Mouse (Mus musculus): Measurements from ENCODE around the gene Cnot11.

DNA sequence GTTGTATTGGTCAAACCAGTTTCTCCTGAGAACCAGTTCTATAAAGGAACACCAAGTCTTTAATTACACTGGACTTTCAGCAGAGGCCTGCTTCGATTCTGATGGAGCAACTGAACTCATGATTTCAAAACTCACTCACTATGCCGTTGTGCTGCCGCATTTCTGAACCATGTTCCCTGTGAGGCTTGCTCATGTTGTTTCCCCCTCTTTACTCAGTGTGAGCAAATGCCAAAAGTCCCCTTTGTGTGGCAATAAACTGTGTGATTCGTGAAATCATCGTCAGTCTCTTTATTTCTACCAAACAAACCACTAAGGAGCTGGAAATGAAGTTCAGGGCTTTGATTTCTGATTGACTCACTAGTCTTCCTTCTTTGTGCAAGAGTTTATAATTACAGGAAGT, 43.7 kb downstream of the Cnot11 start:
- TF ChIP-seq CTCF (IDR thresholded peaks at IDR 0.05; ENCODE audit: low read depth, low read length) (no peak), EP300 (IDR thresholded peaks at IDR 0.05; ENCODE audit: insufficient read depth, low read depth, low read length) (no peak)

Data from ES-Bruce4 (cell line).